Mouse (Mus musculus) v-Abl transformed pro-B cells (cell line): Measurements from ENCODE around the gene Gm15294.

ENCODE experiments used
- in situ Hi-C, 2 experiments: fragments of 400-800 bp; cut with MboI; formaldehyde crosslinking; loops; one replicate each; pipeline ENCODE4 v1.15.1; 2025; ENCODE audit not compliant: unreplicated experiment in 2 of 2

The Gm15294 gene

GRCm38 (mm10) chrX:141875135-141875534, at the start of gene Gm15294:
TSS of gene Gm15294 (minus strand) at chrX:141875235.
- in situ Hi-C loops, result no loop called here

GRCm38 (mm10) chrX:141884336-141885048, 9.5 kb upstream of the Gm15294 start:
- in situ Hi-C loops, result no loop called here

DNA sequence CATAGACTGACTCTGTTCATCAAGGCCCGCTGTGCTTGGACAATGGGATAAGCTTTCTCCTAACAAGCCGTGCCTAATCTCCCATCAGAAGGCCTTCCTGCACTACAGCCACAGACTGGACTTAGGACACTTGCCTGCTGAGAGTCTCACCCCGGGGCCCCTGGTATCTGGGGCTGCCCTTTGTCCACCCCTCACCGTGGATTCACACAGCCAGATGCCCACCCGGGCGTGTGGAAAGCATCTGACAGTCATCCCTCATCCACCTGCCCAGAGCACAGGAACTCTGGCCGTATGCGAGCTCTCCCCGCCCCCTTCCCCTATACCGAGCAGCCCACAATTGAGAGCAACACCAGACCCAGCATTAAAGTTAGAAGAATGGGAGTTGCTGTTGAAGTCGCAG, 1.0 kb downstream of the Gm15294 start:
- in situ Hi-C loops, result no loop called here

GRCm38 (mm10) chrX:141873597-141873996, 1.4 kb downstream of the Gm15294 start:
- in situ Hi-C loops, result no loop called here

DNA sequence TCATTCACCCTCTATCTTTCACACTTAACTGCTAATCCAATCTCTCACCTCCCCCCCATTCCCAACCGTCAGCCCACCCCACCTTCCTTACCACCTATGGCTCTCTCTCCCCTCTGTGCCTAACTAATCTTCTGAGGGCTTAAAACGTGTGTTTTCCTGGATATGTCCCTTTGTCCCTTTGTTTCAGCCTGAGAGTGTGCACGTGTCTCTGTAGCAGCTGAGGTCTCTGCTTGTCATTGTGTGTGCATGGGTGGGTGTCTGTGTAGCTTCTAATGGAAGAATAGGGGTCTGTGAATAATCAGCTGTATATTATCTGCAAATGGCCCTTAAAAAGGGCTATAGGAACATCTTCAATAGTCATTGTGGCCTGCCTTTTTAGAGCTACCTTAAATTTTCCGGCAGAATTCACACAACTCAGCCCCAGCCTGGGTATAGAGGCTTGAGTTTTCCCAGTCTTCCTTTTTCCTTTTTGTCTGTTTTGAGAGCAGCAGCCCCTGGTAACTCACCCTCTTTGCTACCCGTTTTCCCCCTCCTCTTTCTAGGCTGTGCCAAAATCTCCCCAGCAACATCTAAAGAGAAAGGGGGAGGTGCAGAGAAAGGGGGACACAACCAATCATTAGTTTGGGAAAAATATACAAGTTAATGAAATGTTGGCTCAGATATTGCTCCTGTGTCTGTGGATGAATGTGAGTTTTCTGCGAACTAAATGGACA, 19.2 kb downstream of the Gm15294 start:
- in situ Hi-C loops, result no loop called here
